Mouse (Mus musculus): ENCODE results near the gene Myo16. TPM values are rescaled to one million over a fixed set of nuclear protein-coding genes. Genes with fewer than 3 reads are reported as not detected.

The Myo16 gene
- polyA plus RNA-seq, 1 experiment from 2014 or later = 0.35 TPM

DNA sequence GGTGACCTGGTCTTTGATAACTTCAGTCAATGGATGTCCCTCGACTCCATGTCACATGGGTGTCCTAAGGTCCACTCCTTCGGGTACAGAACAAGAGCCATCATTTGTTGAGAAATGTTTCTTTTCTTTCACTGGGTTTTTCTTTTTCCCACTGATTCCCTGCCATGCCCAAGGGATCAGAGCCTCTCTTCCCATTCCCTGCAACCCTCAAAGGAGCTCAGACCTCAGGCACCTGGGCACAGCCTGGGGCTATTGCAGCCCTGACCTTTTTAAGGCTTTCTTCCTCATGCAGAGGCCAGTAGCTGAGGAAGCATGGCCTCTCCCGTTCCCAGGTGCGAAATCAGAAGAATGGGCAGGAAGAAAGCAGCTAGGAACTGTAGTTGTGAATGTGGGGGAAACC, 23.4 kb downstream of the Myo16 start:
- WGBS = 60% methylated on average over 4 of the region's 4 CpGs
- Histone ChIP-seq H3K36me3 (no peaks in the 10 kb centered on the region), H3K4me2 (no peak overlapping the region), H3K9ac (no peak overlapping the region), H3K27me3 (no peaks in the 10 kb centered on the region), H3K4me3 (no peak overlapping the region), H3K4me1 (replicated peaks) (no peaks in the 10 kb centered on the region), H3K27ac (no peak overlapping the region), H3K9me3 (replicated peaks) (no peaks in the 10 kb centered on the region)
- no peak for ATAC-seq (replicated peaks; ENCODE audit: insufficient number of reproducible peaks, insufficient read depth, low FRiP score, low read depth)

GRCm38 (mm10) chr8:10178986-10179385, 25.3 kb downstream of the Myo16 start:
- Histone ChIP-seq H3K4me1 (replicated peaks) (no peaks in the 10 kb centered on the region), H3K4me3 (no peak overlapping the region), H3K4me2 (no peak overlapping the region), H3K36me3 (no peaks in the 10 kb centered on the region), H3K27ac (no peak overlapping the region), H3K27me3 (no peaks in the 10 kb centered on the region), H3K9ac (no peak overlapping the region), H3K9me3 (replicated peaks) (no peaks in the 10 kb centered on the region)
- ATAC-seq (replicated peaks; ENCODE audit: insufficient number of reproducible peaks, insufficient read depth, low FRiP score, low read depth) = no peak

DNA sequence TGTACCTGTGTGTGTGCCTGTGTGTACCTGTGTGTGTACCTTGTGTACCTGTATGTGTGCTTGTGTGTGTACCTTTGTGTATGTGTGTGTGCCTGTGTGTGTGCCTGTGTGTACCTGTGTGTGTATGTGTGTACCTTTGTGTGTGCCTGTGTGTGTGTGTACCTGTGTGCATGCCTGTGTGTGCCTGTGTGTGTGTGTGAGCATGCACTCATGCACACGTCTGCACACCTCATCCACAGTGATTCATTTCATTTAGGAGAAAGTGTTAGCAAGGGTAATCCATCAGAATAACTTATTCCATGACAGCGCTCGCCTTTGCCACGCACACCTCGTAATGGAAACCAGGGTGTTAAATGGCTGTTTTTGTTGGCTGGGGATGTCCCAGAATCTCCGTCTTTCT, 36.9 kb downstream of the Myo16 start:
- Histone ChIP-seq H3K4me1 (replicated peaks) (no peaks in the 10 kb centered on the region), H3K4me2 (no peak overlapping the region), H3K27me3 (no peaks in the 10 kb centered on the region), H3K4me3 (no peak overlapping the region), H3K27ac (no peak overlapping the region), H3K36me3 (no peaks in the 10 kb centered on the region), H3K9ac (no peak overlapping the region), H3K9me3 (replicated peaks) (no peaks in the 10 kb centered on the region)
- WGBS = 77% methylated on average over 6 of the region's 6 CpGs
- no peak for ATAC-seq (replicated peaks; ENCODE audit: insufficient number of reproducible peaks, insufficient read depth, low FRiP score, low read depth)

GRCm38 (mm10) chr8:10198164-10198563, 44.5 kb downstream of the Myo16 start:
- Histone ChIP-seq H3K9ac (no peak overlapping the region), H3K4me2 (no peak overlapping the region), H3K27ac (no peak overlapping the region), H3K4me1 (replicated peaks) (no peaks in the 10 kb centered on the region), H3K9me3 (replicated peaks) (no peaks in the 10 kb centered on the region), H3K27me3 (no peaks in the 10 kb centered on the region), H3K36me3 (no peaks in the 10 kb centered on the region), H3K4me3 (no peak overlapping the region)
- WGBS = 73% methylated on average over 7 of the region's 7 CpGs
- no peak for ATAC-seq (replicated peaks; ENCODE audit: insufficient number of reproducible peaks, insufficient read depth, low FRiP score, low read depth)

- H3K27me3 ChIP-seq = no peaks in the 10 kb centered on the region
- H3K27ac ChIP-seq = no peak overlapping the region
- no peak for ATAC-seq (replicated peaks; ENCODE audit: insufficient number of reproducible peaks, insufficient read depth, low FRiP score, low read depth)
- H3K9ac ChIP-seq = no peak overlapping the region
- no peaks in the 10 kb centered on the region for H3K9me3 ChIP-seq (replicated peaks)
- H3K4me2 ChIP-seq = no peak overlapping the region
- H3K4me3 ChIP-seq = no peak overlapping the region
- WGBS = 71% methylated on average over 5 of the region's 5 CpGs
- no peaks in the 10 kb centered on the region for H3K4me1 ChIP-seq (replicated peaks)
- H3K36me3 ChIP-seq = no peaks in the 10 kb centered on the region
Measured at GRCm38 (mm10) chr8:10199301-10199700, 45.6 kb downstream of the Myo16 start.

DNA sequence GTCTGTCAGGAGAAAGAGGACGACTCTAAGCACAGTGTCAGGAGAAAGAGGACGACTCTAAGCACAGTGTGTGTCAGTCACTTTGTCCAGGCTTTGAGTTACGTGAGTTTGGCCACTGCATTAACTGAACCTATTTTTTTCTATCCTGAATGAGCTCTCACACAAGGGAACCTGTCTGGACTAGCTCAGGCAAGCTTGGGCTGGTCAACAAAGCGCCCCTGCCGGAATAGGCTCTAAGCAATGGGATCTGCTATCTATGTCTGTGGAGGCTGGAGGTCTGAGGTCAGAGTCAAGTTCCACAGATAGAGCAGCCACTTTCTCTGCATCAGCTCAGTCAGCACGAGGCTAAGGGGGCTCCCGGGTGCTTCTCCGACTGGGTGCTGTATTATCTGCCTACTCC, 46.3 kb downstream of the Myo16 start:
- H3K4me1 ChIP-seq (replicated peaks) = no peaks in the 10 kb centered on the region
- H3K4me3 ChIP-seq = no peak overlapping the region
- no peaks in the 10 kb centered on the region for H3K9me3 ChIP-seq (replicated peaks)
- no peak overlapping the region for H3K4me2 ChIP-seq
- no peak overlapping the region for H3K9ac ChIP-seq
- H3K27ac ChIP-seq = no peak overlapping the region
- H3K27me3 ChIP-seq = no peaks in the 10 kb centered on the region
- WGBS = 53% methylated on average over 8 of the region's 8 CpGs
- no peak for ATAC-seq (replicated peaks; ENCODE audit: insufficient number of reproducible peaks, insufficient read depth, low FRiP score, low read depth)
- no peaks in the 10 kb centered on the region for H3K36me3 ChIP-seq

DNA sequence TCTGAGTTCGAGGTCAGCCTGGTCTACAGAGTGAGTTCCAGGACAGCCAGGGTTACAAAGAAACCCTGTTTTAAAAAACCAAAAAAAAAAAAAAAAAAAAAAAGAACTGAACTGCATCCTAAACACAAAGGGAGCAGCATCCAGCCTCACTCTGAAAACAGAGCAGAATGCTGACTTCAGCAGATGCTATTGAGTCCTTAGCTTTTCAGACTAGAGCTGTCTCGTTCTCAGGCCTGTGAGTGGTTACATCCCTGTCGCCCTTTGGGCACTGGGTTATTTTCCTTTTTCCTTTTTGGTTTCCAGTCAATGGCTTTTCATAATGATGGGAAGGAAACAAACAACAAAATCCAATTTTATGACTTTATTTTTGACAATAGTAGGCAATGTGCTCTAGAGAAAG, 61.3 kb downstream of the Myo16 start:
- Histone ChIP-seq H3K27me3 (no peaks in the 10 kb centered on the region), H3K4me1 (replicated peaks) (no peaks in the 10 kb centered on the region), H3K9ac (no peak overlapping the region), H3K36me3 (no peaks in the 10 kb centered on the region), H3K4me3 (no peak overlapping the region), H3K9me3 (replicated peaks) (no peaks in the 10 kb centered on the region), H3K4me2 (no peak overlapping the region), H3K27ac (no peak overlapping the region)
- WGBS = 71% methylated on average over 3 of the region's 3 CpGs
- ATAC-seq (replicated peaks; ENCODE audit: insufficient number of reproducible peaks, insufficient read depth, low FRiP score, low read depth) = no peak

DNA sequence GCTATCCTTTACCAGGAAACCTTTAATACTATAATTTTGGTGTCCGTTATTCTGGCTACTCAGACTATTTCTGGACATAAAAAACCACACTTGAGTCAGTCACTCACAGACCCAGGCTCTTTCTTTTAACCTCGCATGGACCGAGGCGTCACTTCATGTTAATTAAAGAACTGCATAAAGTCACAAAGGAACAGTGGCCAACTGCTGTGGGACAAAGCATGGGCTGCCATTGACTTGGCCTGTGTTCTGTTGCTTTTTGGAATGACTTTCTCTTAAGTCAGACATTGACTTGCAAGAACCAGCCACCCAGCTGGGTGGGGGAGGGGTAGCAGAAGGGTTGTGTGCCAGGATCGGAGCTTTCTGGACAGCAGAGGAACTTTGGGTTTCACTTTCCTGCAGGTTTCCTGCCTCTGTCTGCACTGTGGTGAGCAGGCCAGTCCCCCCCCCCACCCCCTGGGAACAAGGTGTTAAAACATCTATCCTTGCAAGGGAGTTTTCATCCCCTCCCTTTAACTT, 66.1 kb downstream of the Myo16 start:
- WGBS = 77% methylated on average over 5 of the region's 5 CpGs
- no peaks in the 10 kb centered on the region for H3K36me3 ChIP-seq
- no peak for ATAC-seq (replicated peaks; ENCODE audit: insufficient number of reproducible peaks, insufficient read depth, low FRiP score, low read depth)
- no peak overlapping the region for H3K4me2 ChIP-seq
- H3K27ac ChIP-seq = no peak overlapping the region
- no peaks in the 10 kb centered on the region for H3K27me3 ChIP-seq
- no peak overlapping the region for H3K9ac ChIP-seq
- no peaks in the 10 kb centered on the region for H3K4me1 ChIP-seq (replicated peaks)
- no peak overlapping the region for H3K4me3 ChIP-seq
- no peaks in the 10 kb centered on the region for H3K9me3 ChIP-seq (replicated peaks)

DNA sequence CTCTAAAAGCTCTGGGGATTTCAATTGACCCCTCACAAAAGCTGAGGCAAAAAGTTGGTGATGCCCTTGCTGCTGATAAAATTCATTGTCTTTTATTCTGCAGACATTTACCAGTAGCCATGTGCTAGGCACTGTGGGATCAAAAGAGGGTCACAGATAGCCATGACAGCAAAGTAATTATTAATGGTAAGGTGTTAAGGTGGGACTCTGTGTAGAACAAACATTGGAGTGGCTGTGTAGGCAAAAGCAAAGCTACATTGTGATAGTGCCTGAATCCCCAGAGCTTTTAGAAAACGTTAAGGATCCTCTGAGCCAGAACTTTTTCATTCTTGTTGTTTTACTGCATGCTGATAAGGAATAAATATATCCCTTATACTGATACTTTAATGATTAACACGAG, 69.1 kb downstream of the Myo16 start:
- no peak for ATAC-seq (replicated peaks; ENCODE audit: insufficient number of reproducible peaks, insufficient read depth, low FRiP score, low read depth)
- Histone ChIP-seq H3K4me1 (replicated peaks) (no peaks in the 10 kb centered on the region), H3K27me3 (no peaks in the 10 kb centered on the region), H3K4me3 (no peak overlapping the region), H3K4me2 (no peak overlapping the region), H3K36me3 (no peaks in the 10 kb centered on the region), H3K9ac (no peak overlapping the region), H3K27ac (no peak overlapping the region), H3K9me3 (replicated peaks) (no peaks in the 10 kb centered on the region)
- WGBS = 33% methylated on average over 2 of the region's 2 CpGs

DNA sequence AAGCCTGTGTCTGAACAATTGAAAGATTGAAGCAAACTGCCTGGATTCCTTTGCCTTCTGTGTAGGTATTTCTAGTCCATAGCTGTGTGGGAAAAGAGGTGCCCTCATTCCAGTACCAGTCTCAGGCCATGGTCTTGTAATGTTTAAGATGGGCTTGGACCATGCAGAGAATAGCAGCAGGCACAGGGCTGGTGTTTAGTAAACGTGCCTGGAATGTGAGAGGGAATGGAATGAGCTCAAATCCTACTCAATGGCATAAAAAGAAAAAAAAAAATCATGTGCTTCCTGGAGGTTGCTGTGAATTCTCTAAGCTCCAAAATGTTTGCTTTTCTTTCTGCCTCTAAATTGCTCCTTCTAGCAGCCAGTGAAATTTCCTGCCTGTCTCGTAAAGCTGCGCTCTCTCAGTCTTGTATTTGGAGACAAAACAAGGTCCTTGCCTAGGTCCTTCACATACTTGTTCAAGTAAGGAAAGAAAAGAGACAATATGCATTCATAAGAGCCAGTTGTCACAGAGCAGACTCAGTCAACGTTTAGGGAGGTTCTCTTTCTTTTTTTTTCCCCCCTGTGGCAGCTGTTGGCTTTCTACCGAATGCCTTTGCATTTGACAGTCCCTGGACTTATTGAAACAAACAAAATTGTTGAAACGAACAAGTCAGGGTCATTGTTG, 70.0 kb downstream of the Myo16 start:
- 44% methylated on average over 6 of the region's 6 CpGs for WGBS
- Histone ChIP-seq H3K4me3 (no peak overlapping the region), H3K36me3 (no peaks in the 10 kb centered on the region), H3K4me1 (replicated peaks) (no peaks in the 10 kb centered on the region), H3K4me2 (no peak overlapping the region), H3K9ac (no peak overlapping the region), H3K27ac (no peak overlapping the region), H3K27me3 (no peaks in the 10 kb centered on the region), H3K9me3 (replicated peaks) (no peaks in the 10 kb centered on the region)
- ATAC-seq (replicated peaks; ENCODE audit: insufficient number of reproducible peaks, insufficient read depth, low FRiP score, low read depth) = no peak

- Histone ChIP-seq H3K27me3 (no peaks in the 10 kb centered on the region), H3K4me1 (replicated peaks) (no peaks in the 10 kb centered on the region), H3K4me3 (no peak overlapping the region), H3K36me3 (no peaks in the 10 kb centered on the region), H3K9me3 (replicated peaks) (no peaks in the 10 kb centered on the region), H3K4me2 (no peak overlapping the region), H3K27ac (no peak overlapping the region), H3K9ac (no peak overlapping the region)
- WGBS = 58% methylated on average over 10 of the region's 10 CpGs
- ATAC-seq (replicated peaks; ENCODE audit: insufficient number of reproducible peaks, insufficient read depth, low FRiP score, low read depth) = no peak
Measured at GRCm38 (mm10) chr8:10224305-10224971, 70.7 kb downstream of the Myo16 start.

- H3K9ac ChIP-seq = no peak overlapping the region
- no peaks in the 10 kb centered on the region for H3K9me3 ChIP-seq (replicated peaks)
- no peaks in the 10 kb centered on the region for H3K27me3 ChIP-seq
- 75% methylated on average over 2 of the region's 2 CpGs for WGBS
- ATAC-seq (replicated peaks; ENCODE audit: insufficient number of reproducible peaks, insufficient read depth, low FRiP score, low read depth) = no peak
- H3K4me2 ChIP-seq = no peak overlapping the region
- no peaks in the 10 kb centered on the region for H3K36me3 ChIP-seq
- H3K27ac ChIP-seq = no peak overlapping the region
- H3K4me3 ChIP-seq = no peak overlapping the region
- H3K4me1 ChIP-seq (replicated peaks) = no peaks in the 10 kb centered on the region
Measured at GRCm38 (mm10) chr8:10225018-10225417, 71.3 kb downstream of the Myo16 start.

Measured in heart, embryonic 15.5 days (tissue).